Mouse (Mus musculus) cerebellum, adult 2 months (tissue): ENCODE measurements around the gene Adamts5. TPM values are rescaled to one million over a fixed set of nuclear protein-coding genes. Genes with fewer than 3 reads are reported as not detected.

Source experiments
- DNase-seq, 2 experiments: peaks; one replicate each; pipeline ENCODE4 v3.0.0; 2021
- H3K27ac ChIP-seq: fragments of 200-500 bp; 2 replicates; pipeline ENCODE4 v1.5.1; 2012; ENCODE audit warnings: low read length, control low read depth, inconsistent platforms; ENCODE audit not compliant: insufficient read depth
- H3K27me3 ChIP-seq: fragments of 200-500 bp; 2 replicates; pipeline ENCODE4 v1.6.1; 2012; ENCODE audit warnings: inconsistent platforms, mild to moderate bottlenecking, low read length, moderate library complexity; ENCODE audit not compliant: control insufficient read depth, insufficient read depth
- H3K4me1 ChIP-seq: fragments of 200-500 bp; 2 replicates; pipeline ENCODE4 v1.6.1; 2011; ENCODE audit warnings: low read length; ENCODE audit not compliant: control insufficient read depth, insufficient read depth
- H3K4me3 ChIP-seq: fragments of 200-500 bp; replicated peaks from 2 replicates; pipeline ENCODE3; 2011; ENCODE audit warnings: mild to moderate bottlenecking, low read depth, low read length, control low read depth; ENCODE audit not compliant: insufficient read depth
- CTCF ChIP-seq: fragments of 200-500 bp; IDR thresholded peaks from 2 replicates; pipeline ENCODE4 v1.5.1; 2011; ENCODE audit warnings: low read depth, mild to moderate bottlenecking, control low read depth, low read length, moderate library complexity, borderline replicate concordance; ENCODE audit not compliant: insufficient read depth
- POLR2A ChIP-seq: fragments of 200-500 bp; IDR thresholded peaks from 2 replicates; pipeline ENCODE4 v1.6.1; 2011; ENCODE audit warnings: low read length, control low read depth, borderline replicate concordance; ENCODE audit not compliant: insufficient read depth
- WGBS: fragments of 180-500 bp; shearing (Covaris S2); methylation state at CpG from one replicate; pipeline ENCODE4 v1.1.7; 2018; 5-methylcytosine and 5-hydroxymethylcytosine counted together
- polyA plus RNA-seq: library from polyadenylated mRNA; depleted of rRNA; stranded (reverse); fragments of >200 nt; gene quantifications from 2 replicates; pipeline ENCODE4 v1.2.3, GENCODE M21; 2012

Gene Adamts5
- polyA plus RNA-seq, 1 experiment, result 1.2 TPM

- peak overlapping the region; percentile 11 for H3K4me3 ChIP-seq
- no peak overlapping the region for H3K27ac ChIP-seq
- DNase-seq, result peak; percentile 26 to 30
- H3K27me3 ChIP-seq, result no peaks in the 10 kb centered on the region
- H3K4me1 ChIP-seq, result no peaks in the 10 kb centered on the region; the same call in 1 of the 2 replicates
- WGBS, result 42% methylated on average over 25 of the region's 25 CpGs
- TF ChIP-seq POLR2A (no peak), CTCF (no peak)
Measured at GRCm38 (mm10) chr16:85899301-85899721, 2.3 kb downstream of the Adamts5 start.

GRCm38 (mm10) chr16:85898816-85899215, 2.8 kb downstream of the Adamts5 start:
- H3K27ac ChIP-seq, result no peak overlapping the region
- no peak for DNase-seq
- WGBS, result 92% methylated on average over 10 of the region's 10 CpGs
- no peaks in the 10 kb centered on the region; the same call in 1 of the 2 replicates for H3K4me1 ChIP-seq
- no peak overlapping the region for H3K4me3 ChIP-seq
- TF ChIP-seq CTCF (no peak), POLR2A (no peak)
- no peaks in the 10 kb centered on the region for H3K27me3 ChIP-seq

GRCm38 (mm10) chr16:85898391-85898790, 3.2 kb downstream of the Adamts5 start:
- TF ChIP-seq CTCF, result no peak
- TF ChIP-seq POLR2A, result no peak
- H3K27me3 ChIP-seq, result no peaks in the 10 kb centered on the region
- no peak overlapping the region for H3K4me3 ChIP-seq
- no peaks in the 10 kb centered on the region; the same call in 1 of the 2 replicates for H3K4me1 ChIP-seq
- DNase-seq, result no peak
- H3K27ac ChIP-seq, result no peak overlapping the region
- whole genome bisulfite sequencing, result 79% methylated on average over 4 of the region's 4 CpGs

- TF ChIP-seq CTCF (no peak), POLR2A (no peak)
Measured at GRCm38 (mm10) chr16:85897854-85898253, 3.8 kb downstream of the Adamts5 start.

GRCm38 (mm10) chr16:85895948-85896347, 5.7 kb downstream of the Adamts5 start:
- no peak overlapping the region for H3K4me3 ChIP-seq
- TF ChIP-seq CTCF (no peak), POLR2A (no peak)
- no peaks in the 10 kb centered on the region for H3K4me1 ChIP-seq
- DNase-seq, result no peak
- H3K27me3 ChIP-seq, result no peaks in the 10 kb centered on the region
- WGBS, result 67% methylated on average over 4 of the region's 4 CpGs
- H3K27ac ChIP-seq, result no peak overlapping the region

More at GRCm38 (mm10) chr16:85897854-85898253, 3.8 kb downstream of the Adamts5 start:
- no peak overlapping the region for H3K4me3 ChIP-seq
- 78% methylated on average over 3 of the region's 3 CpGs for WGBS
- no peak overlapping the region for H3K27ac ChIP-seq
- no peaks in the 10 kb centered on the region; the same call in 1 of the 2 replicates for H3K4me1 ChIP-seq
- H3K27me3 ChIP-seq, result no peaks in the 10 kb centered on the region
- DNase-seq, result no peak

- H3K4me1 ChIP-seq, result no peaks in the 10 kb centered on the region
- H3K4me3 ChIP-seq, result no peak overlapping the region
- H3K27me3 ChIP-seq, result no peaks in the 10 kb centered on the region
- H3K27ac ChIP-seq, result no peak overlapping the region
- TF ChIP-seq POLR2A (no peak), CTCF (no peak)
- DNase-seq, result no peak
- 72% methylated on average over 5 of the region's 5 CpGs for WGBS
Measured at GRCm38 (mm10) chr16:85889778-85890177, 11.8 kb downstream of the Adamts5 start.

- TF ChIP-seq POLR2A, result no peak
- Histone ChIP-seq H3K27me3 (no peaks in the 10 kb centered on the region), H3K27ac (no peak overlapping the region), H3K4me1 (no peaks in the 10 kb centered on the region), H3K4me3 (no peak overlapping the region)
- WGBS, result 25% methylated on average over 13 of the region's 13 CpGs
- no peak for DNase-seq
Measured at GRCm38 (mm10) chr16:85887289-85888051, 14.2 kb downstream of the Adamts5 start.

- 73% methylated on average over 7 of the region's 7 CpGs for WGBS
Measured at GRCm38 (mm10) chr16:85879075-85879474, 22.6 kb downstream of the Adamts5 start.

More at GRCm38 (mm10) chr16:85879075-85879474, 22.6 kb downstream of the Adamts5 start:
- Histone ChIP-seq H3K27ac (no peak overlapping the region), H3K4me3 (no peak overlapping the region), H3K27me3 (no peaks in the 10 kb centered on the region), H3K4me1 (no peaks in the 10 kb centered on the region)
- DNase-seq, result no peak
- TF ChIP-seq POLR2A, result no peak
- TF ChIP-seq CTCF, result no peak
